Mouse (Mus musculus) left cerebral cortex, adult 8-10 months (tissue): ENCODE data around the gene Zdhhc14. TPM values are rescaled to one million over a fixed set of nuclear protein-coding genes. Genes with fewer than 3 reads are reported as not detected.

Experiments
- total RNA-seq, 4 experiments: library from RNA; stranded (reverse); gene quantifications; 2 replicates each; pipeline ENCODE4 v1.2.4; 2022

Zdhhc14 gene
- total RNA-seq, 4 experiments from 2014 or later: 31.1 to 37.5 (median 33.0) TPM

Other genes starting within 250 kb of the Zdhhc14 start
- gene Ldhal6b, start 73.8 kb upstream of the Zdhhc14 start, total RNA-seq: 1 to 10 TPM; 1.2 to 1.8 (median 1.6) TPM
- 10 to 100 TPM; 81.6 to 92.9 (median 86.8) TPM for gene Tmem242, start 52.3 kb upstream of the Zdhhc14 start, total RNA-seq